Mouse (Mus musculus) forebrain, embryonic 13.5 days (tissue): ENCODE results near the gene Cops7a. TPM values are rescaled to one million over a fixed set of nuclear protein-coding genes. Genes with fewer than 3 reads are reported as not detected.

Experiments
- ATAC-seq: fragments of 200-750 bp; cut with Nextera tagmentation; 2 replicates; pipeline ENCODE4 v1.8.0; 2017
- H3K27ac ChIP-seq: fragments of 300-500 bp; sonication (generic); 2 replicates; pipeline ENCODE4 v1.5.1; 2015; ENCODE audit warnings: inconsistent platforms, mild to moderate bottlenecking, moderate library complexity
- H3K27me3 ChIP-seq: fragments of 300-500 bp; sonication (generic); 2 replicates; pipeline ENCODE4 v1.6.1; 2015; ENCODE audit warnings: mild to moderate bottlenecking, inconsistent platforms
- H3K36me3 ChIP-seq: fragments of 300-500 bp; sonication (generic); 2 replicates; pipeline ENCODE4 v1.6.1; 2015; ENCODE audit warnings: mild to moderate bottlenecking, inconsistent platforms; ENCODE audit not compliant: poor library complexity, severe bottlenecking
- H3K4me1 ChIP-seq: fragments of 300-500 bp; sonication (generic); 2 replicates; pipeline ENCODE4 v1.6.1; 2015; ENCODE audit warnings: inconsistent platforms
- H3K4me2 ChIP-seq: fragments of 300-500 bp; sonication (generic); 2 replicates; pipeline ENCODE4 v1.6.1; 2015; ENCODE audit warnings: inconsistent platforms, mild to moderate bottlenecking, moderate library complexity
- H3K4me3 ChIP-seq: fragments of 300-500 bp; sonication (generic); 2 replicates; pipeline ENCODE4 v1.5.1; 2015; ENCODE audit warnings: mild to moderate bottlenecking, inconsistent platforms
- H3K9ac ChIP-seq: fragments of 300-500 bp; sonication (generic); 2 replicates; pipeline ENCODE4 v1.6.1; 2015; ENCODE audit warnings: mild to moderate bottlenecking, inconsistent platforms
- H3K9me3 ChIP-seq: fragments of 300-500 bp; sonication (generic); replicated peaks from 2 replicates; pipeline ENCODE4 v1.6.1; 2016; ENCODE audit warnings: inconsistent platforms
- WGBS: fragments of 180-500 bp; shearing (Covaris S2); methylation state at CpG from one replicate; pipeline ENCODE4 v1.1.7; 2015; 5-methylcytosine and 5-hydroxymethylcytosine counted together
- polyA plus RNA-seq: library from polyadenylated mRNA; unstranded; fragments of >200 nt; fragmentation: Nextera tagmentation; extraction: Ambion mirVana; gene quantifications from 2 replicates; pipeline ENCODE4 v1.2.1, GENCODE M21; 2015

Cops7a gene
- 89.0 and 99.3 TPM in 2 replicates for polyA plus RNA-seq

GRCm38 (mm10) chr6:124965088-124965719 lies at the start of gene Cops7a:
TSS of gene Cops7a (minus strand) at chr6:124965538.
- 0 out of 2 replicates have a peak, but pooled peaks cover under 1% of the 10 kb centered on the region for H3K27me3 ChIP-seq
- H3K4me3 ChIP-seq: peak within 1 kb of the TSS; percentile 80
- peak; percentile 96 for ATAC-seq
- H3K36me3 ChIP-seq: peaks cover 32% of the 10 kb centered on the region
- H3K4me1 ChIP-seq: peaks cover 18% of the 10 kb centered on the region
- under 1% methylated on average over 68 of the region's 68 CpGs for WGBS
- peak within 1 kb of the TSS; percentile 88 for H3K4me2 ChIP-seq
- peak within 1 kb of the TSS; percentile 89 for H3K27ac ChIP-seq
- H3K9ac ChIP-seq: peak within 1 kb of the TSS; percentile 91
- peaks cover 4% of the 10 kb centered on the region; the same call in 1 of the 2 replicates for H3K9me3 ChIP-seq

- H3K4me2 ChIP-seq: peak overlapping the region; percentile 93
- peaks cover 34% of the 10 kb centered on the region for H3K36me3 ChIP-seq
- H3K4me3 ChIP-seq: peak overlapping the region; percentile 72
- ATAC-seq: peak; percentile 83
- peak overlapping the region; percentile 98 for H3K27ac ChIP-seq
- under 1% methylated on average over 52 of the region's 78 CpGs for WGBS
- H3K27me3 ChIP-seq: no peaks in the 10 kb centered on the region
- H3K9ac ChIP-seq: peak overlapping the region; percentile 92
- no peaks in the 10 kb centered on the region for H3K9me3 ChIP-seq
- peaks cover 42% of the 10 kb centered on the region for H3K4me1 ChIP-seq
Observed at GRCm38 (mm10) chr6:125009181-125010073, 44.1 kb upstream of the Cops7a start.

GRCm38 (mm10) chr6:125009129-125009180 lies 43.6 kb upstream of the Cops7a start, which contains the start of gene Zfp384:
TSS of gene Zfp384 (plus strand) at chr6:125009145.
- 0% methylated on average over 3 of the region's 3 CpGs for WGBS
- peak within 1 kb of the TSS; percentile 93 for H3K4me2 ChIP-seq
- H3K27ac ChIP-seq: peak within 1 kb of the TSS; percentile 98
- peaks cover 29% of the 10 kb centered on the region for H3K36me3 ChIP-seq
- ATAC-seq: no peak
- H3K9ac ChIP-seq: peak within 1 kb of the TSS; percentile 92
- no peaks in the 10 kb centered on the region for H3K27me3 ChIP-seq
- no peaks in the 10 kb centered on the region for H3K9me3 ChIP-seq
- H3K4me1 ChIP-seq: peaks cover 42% of the 10 kb centered on the region
- H3K4me3 ChIP-seq: peak within 1 kb of the TSS; percentile 72

- Histone ChIP-seq H3K27me3 (no peaks in the 10 kb centered on the region), H3K9ac (peak overlapping the region; percentile 92), H3K4me1 (peaks cover 42% of the 10 kb centered on the region), H3K4me2 (peak overlapping the region; percentile 93), H3K36me3 (peaks cover 26% of the 10 kb centered on the region), H3K9me3 (no peaks in the 10 kb centered on the region), H3K4me3 (peak overlapping the region; percentile 72), H3K27ac (peak overlapping the region; percentile 98)
- ATAC-seq: peak; percentile 97
- WGBS: under 1% methylated on average over 34 of the region's 34 CpGs
Observed at GRCm38 (mm10) chr6:125008586-125009128, 43.3 kb upstream of the Cops7a start.

GRCm38 (mm10) chr6:125008060-125008459 lies 42.7 kb upstream of the Cops7a start:
- peak overlapping the region; percentile 72 for H3K4me3 ChIP-seq
- H3K4me2 ChIP-seq: peak overlapping the region; percentile 93
- WGBS: 46% methylated on average over 13 of the region's 13 CpGs
- peak overlapping the region; percentile 98 for H3K27ac ChIP-seq
- peak overlapping the region; percentile 92 for H3K9ac ChIP-seq
- 0 out of 2 replicates have a peak, but pooled peaks cover 4% of the 10 kb centered on the region for H3K27me3 ChIP-seq
- H3K9me3 ChIP-seq: no peaks in the 10 kb centered on the region
- peaks cover 22% of the 10 kb centered on the region for H3K36me3 ChIP-seq
- H3K4me1 ChIP-seq: peaks cover 42% of the 10 kb centered on the region
- ATAC-seq: no peak

GRCm38 (mm10) chr6:125005086-125005485 lies 39.7 kb upstream of the Cops7a start:
- 35% methylated on average over 3 of the region's 3 CpGs for WGBS
- no peaks in the 10 kb centered on the region for H3K36me3 ChIP-seq
- H3K9ac ChIP-seq: no peak overlapping the region
- H3K4me1 ChIP-seq: peaks cover 14% of the 10 kb centered on the region
- ATAC-seq: no peak
- no peak overlapping the region for H3K4me2 ChIP-seq
- H3K27me3 ChIP-seq: peaks cover 32% of the 10 kb centered on the region
- H3K9me3 ChIP-seq: no peaks in the 10 kb centered on the region
- no peak overlapping the region for H3K4me3 ChIP-seq
- H3K27ac ChIP-seq: no peak overlapping the region

GRCm38 (mm10) chr6:125003706-125004105 lies 38.4 kb upstream of the Cops7a start:
- Histone ChIP-seq H3K9me3 (no peaks in the 10 kb centered on the region), H3K27ac (no peak overlapping the region), H3K36me3 (no peaks in the 10 kb centered on the region), H3K4me2 (no peak overlapping the region), H3K4me3 (no peak overlapping the region), H3K4me1 (peaks cover 12% of the 10 kb centered on the region), H3K27me3 (peaks cover 45% of the 10 kb centered on the region), H3K9ac (no peak overlapping the region)
- 58% methylated on average over 3 of the region's 3 CpGs for WGBS
- no peak for ATAC-seq

GRCm38 (mm10) chr6:124999546-124999945 lies 34.2 kb upstream of the Cops7a start:
- H3K4me3 ChIP-seq: no peak overlapping the region
- H3K27me3 ChIP-seq: peaks cover 84% of the 10 kb centered on the region
- 33% methylated on average over 10 of the region's 10 CpGs for WGBS

GRCm38 (mm10) chr6:124999091-124999490 lies 33.8 kb upstream of the Cops7a start:
- H3K4me3 ChIP-seq: no peak overlapping the region
- H3K9me3 ChIP-seq: no peaks in the 10 kb centered on the region
- ATAC-seq: no peak
- no peak overlapping the region for H3K9ac ChIP-seq
- H3K4me1 ChIP-seq: peaks cover 26% of the 10 kb centered on the region
- peaks cover 88% of the 10 kb centered on the region for H3K27me3 ChIP-seq
- no peak overlapping the region for H3K4me2 ChIP-seq
- no peaks in the 10 kb centered on the region for H3K36me3 ChIP-seq
- WGBS: 32% methylated on average over 13 of the region's 14 CpGs
- no peak overlapping the region for H3K27ac ChIP-seq

More at GRCm38 (mm10) chr6:124999546-124999945, 34.2 kb upstream of the Cops7a start:
- H3K36me3 ChIP-seq: no peaks in the 10 kb centered on the region
- H3K27ac ChIP-seq: no peak overlapping the region
- no peak overlapping the region for H3K4me2 ChIP-seq
- peaks cover 24% of the 10 kb centered on the region for H3K4me1 ChIP-seq
- ATAC-seq: no peak
- no peaks in the 10 kb centered on the region for H3K9me3 ChIP-seq
- no peak overlapping the region for H3K9ac ChIP-seq

- Histone ChIP-seq H3K4me2 (peak overlapping the region; percentile 97), H3K4me3 (peak overlapping the region; percentile 67), H3K9ac (peak overlapping the region; percentile 86; the same call in 1 of the 2 replicates), H3K27me3 (peaks cover 94% of the 10 kb centered on the region), H3K9me3 (no peaks in the 10 kb centered on the region), H3K27ac (no peak overlapping the region), H3K4me1 (peaks cover 29% of the 10 kb centered on the region), H3K36me3 (no peaks in the 10 kb centered on the region)
- no peak for ATAC-seq
- WGBS: 9% methylated on average over 8 of the region's 8 CpGs
Observed at GRCm38 (mm10) chr6:124998066-124998465, 32.7 kb upstream of the Cops7a start.

- Histone ChIP-seq H3K4me2 (peak within 1 kb of the TSS; percentile 97), H3K9ac (peak within 1 kb of the TSS; percentile 86), H3K27me3 (peaks cover 86% of the 10 kb centered on the region), H3K27ac (peak within 1 kb of the TSS; percentile 61), H3K9me3 (no peaks in the 10 kb centered on the region), H3K4me1 (peaks cover 29% of the 10 kb centered on the region), H3K4me3 (peak within 1 kb of the TSS; percentile 67), H3K36me3 (no peaks in the 10 kb centered on the region)
- ATAC-seq: peak; percentile 88
- WGBS: 1% methylated on average over 51 of the region's 78 CpGs
Observed at GRCm38 (mm10) chr6:124996551-124997501, 31.5 kb upstream of the Cops7a start, which contains the start of gene Pianp. TSS of gene Pianp (plus strand) at chr6:124996694.
